Mouse (Mus musculus): ENCODE data around the gene Atp9a. TPM values are rescaled to one million over a fixed set of nuclear protein-coding genes. Genes with fewer than 3 reads are reported as not detected.

Gene Atp9a
- polyA plus RNA-seq, 1 experiment from 2014 or later: 85.0 TPM

DNA sequence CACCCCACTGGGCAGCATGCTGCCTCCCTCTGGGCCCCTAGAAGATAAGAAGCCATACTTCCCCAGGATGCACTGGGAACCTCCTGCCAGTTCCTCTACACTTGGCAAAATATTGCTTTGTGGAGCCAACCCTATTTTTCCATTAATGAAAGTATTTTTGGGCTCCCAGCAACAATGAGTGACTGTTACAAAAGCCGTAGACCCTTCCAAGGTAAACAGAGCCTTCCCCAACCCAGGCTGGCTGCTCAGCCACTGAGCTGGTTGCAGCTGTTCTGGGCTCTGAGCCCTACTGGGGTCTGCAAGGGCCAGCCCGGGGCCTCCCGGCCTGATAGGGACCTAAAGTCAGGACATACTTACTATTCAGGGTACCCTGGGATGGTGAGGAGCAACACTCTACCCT is 131.3 kb downstream of the Atp9a start:
- ATAC-seq: no peak; the same call in 1 of the 2 replicates
- Histone ChIP-seq H3K9ac (ENCODE audit: low read depth, low read length) (no peak overlapping the region), H3K27me3 (replicated peaks; ENCODE audit: control insufficient read depth, insufficient read depth, low read length) (no peaks in the 10 kb centered on the region; the same call in 1 of the 2 replicates), H3K4me1 (ENCODE audit: control insufficient read depth, insufficient read depth, low read depth, low read length) (peaks cover 7% of the 10 kb centered on the region; the same call in 1 of the 2 replicates), H3K27ac (ENCODE audit: low read depth, low read length) (no peak overlapping the region), H3K9me3 (ENCODE audit: control insufficient read depth, low read length) (no peaks in the 10 kb centered on the region), H3K4me3 (ENCODE audit: low read length) (no peak overlapping the region), H3K36me3 (ENCODE audit: control insufficient read depth, insufficient read depth, low read length) (no peaks in the 10 kb centered on the region), H3K4me2 (ENCODE audit: low read length) (no peak overlapping the region)
- WGBS: 79% methylated on average over 3 of the region's 3 CpGs

DNA sequence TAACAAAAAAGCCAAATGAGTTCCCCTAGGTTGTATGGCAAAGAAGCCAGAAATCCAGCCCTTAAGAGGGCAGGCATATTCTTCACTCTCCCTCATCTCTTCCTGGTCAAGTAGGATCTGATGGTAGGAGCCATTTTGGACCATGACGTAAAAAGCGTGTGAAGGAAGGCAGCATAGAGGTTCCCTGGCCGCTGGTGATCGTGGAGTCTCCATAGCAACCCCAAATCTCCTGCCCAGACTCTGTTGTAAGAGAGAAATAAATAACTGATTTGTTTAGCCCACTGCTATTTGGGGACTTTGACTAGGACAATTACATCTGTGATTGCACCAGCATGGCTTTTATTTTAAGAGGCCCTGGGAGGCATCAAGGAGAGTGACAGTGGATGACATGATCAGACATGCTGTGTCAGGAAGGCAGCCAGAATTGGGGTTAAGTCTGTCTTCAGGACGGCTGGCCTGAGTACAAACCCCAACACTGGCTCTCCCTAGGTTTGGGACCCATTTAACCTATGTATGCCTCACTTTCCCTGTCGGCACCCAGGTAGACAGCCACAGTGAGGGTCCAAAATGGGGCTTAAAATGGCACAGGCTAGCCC is 132.5 kb downstream of the Atp9a start:
- H3K9me3 ChIP-seq (ENCODE audit: control insufficient read depth, low read length): no peaks in the 10 kb centered on the region
- no peak overlapping the region for H3K4me2 ChIP-seq (ENCODE audit: low read length)
- no peaks in the 10 kb centered on the region; the same call in 1 of the 2 replicates for H3K27me3 ChIP-seq (replicated peaks; ENCODE audit: control insufficient read depth, insufficient read depth, low read length)
- 39% methylated on average over 6 of the region's 6 CpGs for WGBS
- no peak overlapping the region for H3K9ac ChIP-seq (ENCODE audit: low read depth, low read length)
- no peak overlapping the region for H3K4me3 ChIP-seq (ENCODE audit: low read length)
- peaks cover 4% of the 10 kb centered on the region for H3K4me1 ChIP-seq (ENCODE audit: control insufficient read depth, insufficient read depth, low read depth, low read length)
- no peaks in the 10 kb centered on the region for H3K36me3 ChIP-seq (ENCODE audit: control insufficient read depth, insufficient read depth, low read length)
- H3K27ac ChIP-seq (ENCODE audit: low read depth, low read length): no peak overlapping the region
- peak; percentile 57 for ATAC-seq

DNA sequence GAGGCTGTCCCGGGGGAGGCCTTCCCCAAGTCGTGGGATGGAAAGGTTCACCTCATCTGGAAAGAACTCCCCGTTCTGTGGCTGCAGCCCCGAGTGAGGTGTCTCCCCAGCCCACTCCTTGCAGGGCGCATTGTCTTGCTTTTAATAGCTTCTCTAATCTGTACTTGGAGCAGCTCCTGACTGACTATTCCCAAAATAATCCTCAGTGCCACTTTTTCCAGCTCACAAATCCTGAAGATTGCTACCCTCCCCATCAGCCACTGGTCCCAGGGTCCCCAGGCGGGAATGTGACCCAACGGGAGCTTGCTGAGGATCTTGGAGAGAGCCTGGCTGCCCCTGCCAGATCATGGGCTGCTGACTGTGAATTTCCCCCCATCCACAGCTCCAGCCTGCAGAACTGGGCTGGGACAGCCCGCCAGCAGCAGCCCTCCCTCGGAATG is 134.1 kb downstream of the Atp9a start:
- Histone ChIP-seq H3K27ac (ENCODE audit: low read depth, low read length) (no peak overlapping the region), H3K9me3 (ENCODE audit: control insufficient read depth, low read length) (no peaks in the 10 kb centered on the region), H3K4me3 (ENCODE audit: low read length) (no peak overlapping the region), H3K4me2 (ENCODE audit: low read length) (no peak overlapping the region), H3K4me1 (ENCODE audit: control insufficient read depth, insufficient read depth, low read depth, low read length) (peaks cover 6% of the 10 kb centered on the region), H3K36me3 (ENCODE audit: control insufficient read depth, insufficient read depth, low read length) (no peaks in the 10 kb centered on the region), H3K9ac (ENCODE audit: low read depth, low read length) (no peak overlapping the region; the same call in 1 of the 2 replicates), H3K27me3 (replicated peaks; ENCODE audit: control insufficient read depth, insufficient read depth, low read length) (no peaks in the 10 kb centered on the region; the same call in 1 of the 2 replicates)
- no peak for ATAC-seq
- 62% methylated on average over 9 of the region's 9 CpGs for WGBS

DNA sequence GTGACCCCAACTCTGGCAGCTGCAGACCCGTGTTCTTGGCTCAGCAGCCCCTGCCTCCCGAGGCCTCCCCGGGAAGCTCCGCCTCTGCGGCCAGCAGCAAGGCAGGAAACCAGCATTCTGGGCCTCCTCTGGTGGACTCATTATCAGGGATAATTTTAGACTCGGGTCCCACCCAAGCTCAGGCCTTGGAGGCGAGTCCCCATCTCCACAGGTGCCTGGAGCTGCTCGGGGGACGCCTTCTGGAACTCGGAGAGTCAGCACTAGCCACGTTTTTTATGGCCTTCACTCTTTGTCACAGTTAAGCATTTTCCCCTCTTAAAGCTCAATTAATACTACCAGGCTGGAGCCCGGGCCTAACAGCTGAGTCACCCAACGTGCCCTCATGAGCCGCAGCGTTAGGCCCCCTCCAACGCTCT is 137.5 kb downstream of the Atp9a start:
- no peak overlapping the region for H3K4me3 ChIP-seq (ENCODE audit: low read length)
- H3K9me3 ChIP-seq (ENCODE audit: control insufficient read depth, low read length): no peaks in the 10 kb centered on the region
- H3K27me3 ChIP-seq (replicated peaks; ENCODE audit: control insufficient read depth, insufficient read depth, low read length): peaks cover 4% of the 10 kb centered on the region; the same call in 1 of the 2 replicates
- 45% methylated on average over 16 of the region's 16 CpGs for WGBS
- no peak overlapping the region for H3K27ac ChIP-seq (ENCODE audit: low read depth, low read length)
- H3K4me2 ChIP-seq (ENCODE audit: low read length): no peak overlapping the region
- H3K9ac ChIP-seq (ENCODE audit: low read depth, low read length): no peak overlapping the region
- no peaks in the 10 kb centered on the region for H3K36me3 ChIP-seq (ENCODE audit: control insufficient read depth, insufficient read depth, low read length)
- no peak for ATAC-seq
- H3K4me1 ChIP-seq (ENCODE audit: control insufficient read depth, insufficient read depth, low read depth, low read length): peaks cover 28% of the 10 kb centered on the region

DNA sequence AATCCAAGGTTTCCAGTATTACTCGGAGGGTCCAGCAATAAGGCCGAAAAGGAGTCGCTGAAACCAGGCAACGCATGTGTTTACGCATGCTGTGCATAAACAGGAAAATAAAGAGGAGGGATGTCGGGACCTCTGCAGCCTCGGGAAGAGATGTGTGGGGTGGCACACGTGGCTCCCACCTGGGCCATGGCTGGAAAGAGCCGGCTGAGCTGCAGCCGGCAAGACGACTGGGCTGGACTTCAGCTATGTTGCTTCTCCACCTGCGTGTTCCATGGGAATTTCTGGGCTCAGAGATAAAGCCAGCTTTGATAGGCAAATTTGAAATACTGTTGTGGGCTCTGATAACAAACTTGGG is 139.8 kb downstream of the Atp9a start:
- no peak for ATAC-seq
- H3K27me3 ChIP-seq (replicated peaks; ENCODE audit: control insufficient read depth, insufficient read depth, low read length): peaks cover 4% of the 10 kb centered on the region; the same call in 1 of the 2 replicates
- H3K4me3 ChIP-seq (ENCODE audit: low read length): no peak overlapping the region
- 17% methylated on average over 12 of the region's 12 CpGs for WGBS
- H3K9me3 ChIP-seq (ENCODE audit: control insufficient read depth, low read length): no peaks in the 10 kb centered on the region
- no peaks in the 10 kb centered on the region for H3K36me3 ChIP-seq (ENCODE audit: control insufficient read depth, insufficient read depth, low read length)
- peak overlapping the region; percentile 7; the same call in 1 of the 2 replicates for H3K4me2 ChIP-seq (ENCODE audit: low read length)
- H3K4me1 ChIP-seq (ENCODE audit: control insufficient read depth, insufficient read depth, low read depth, low read length): peaks cover 25% of the 10 kb centered on the region
- H3K9ac ChIP-seq (ENCODE audit: low read depth, low read length): no peak overlapping the region
- no peak overlapping the region for H3K27ac ChIP-seq (ENCODE audit: low read depth, low read length)

DNA sequence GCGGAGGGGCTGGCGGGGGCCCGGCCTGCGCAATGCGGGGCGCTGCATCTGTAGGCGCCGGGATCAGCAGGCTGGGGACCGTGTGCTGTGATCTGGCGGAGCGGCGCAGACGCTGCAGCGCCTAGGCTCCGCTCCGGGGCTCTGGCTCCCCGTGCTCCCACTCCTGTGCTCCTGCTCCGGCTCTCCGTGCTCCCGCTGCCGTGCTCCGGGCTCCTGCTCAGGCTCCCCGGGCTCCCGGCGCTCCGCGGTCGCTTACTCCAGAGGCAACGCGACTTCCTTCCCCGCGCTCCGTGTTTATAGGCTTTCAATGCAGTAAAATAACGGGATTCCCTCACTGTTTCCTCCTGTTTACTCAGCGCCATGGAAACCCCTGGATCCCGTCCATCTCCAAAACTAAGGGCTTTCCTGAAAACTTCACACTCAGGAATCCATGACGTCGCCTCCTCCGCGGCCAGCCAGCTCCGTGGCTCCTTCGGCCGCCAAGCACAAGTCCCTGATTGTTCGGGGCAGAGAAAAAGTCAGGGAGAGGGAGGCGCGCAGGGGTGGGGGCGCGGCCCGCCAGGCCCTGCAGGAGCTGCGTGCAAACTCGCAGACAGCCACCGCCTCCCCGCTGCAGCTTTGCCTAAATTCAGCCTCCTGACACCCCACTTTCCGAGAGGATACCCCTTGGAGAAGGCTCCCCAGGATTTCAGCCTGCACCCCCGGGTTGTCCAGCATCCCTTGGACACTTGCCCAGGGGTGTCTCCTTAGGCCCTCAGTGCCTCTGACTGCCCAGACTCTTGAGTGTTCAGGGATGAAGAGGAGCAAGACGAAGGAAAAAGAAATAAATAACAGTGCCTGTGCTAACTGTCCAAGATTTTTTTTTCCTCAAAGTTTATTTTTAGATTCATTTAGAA is 140.5 kb downstream of the Atp9a start, which contains the start of gene Nfatc2:
Nfatc2 (minus strand) TSS at position 167 of the 896 bp plus-strand sequence.
- H3K4me2 ChIP-seq (ENCODE audit: low read length): peak within 1 kb of the TSS; percentile 56
- peaks cover 25% of the 10 kb centered on the region for H3K4me1 ChIP-seq (ENCODE audit: control insufficient read depth, insufficient read depth, low read depth, low read length)
- H3K36me3 ChIP-seq (ENCODE audit: control insufficient read depth, insufficient read depth, low read length): no peaks in the 10 kb centered on the region
- peaks cover 5% of the 10 kb centered on the region; the same call in 1 of the 2 replicates for H3K27me3 ChIP-seq (replicated peaks; ENCODE audit: control insufficient read depth, insufficient read depth, low read length)
- peak within 1 kb of the TSS; percentile 42 for H3K4me3 ChIP-seq (ENCODE audit: low read length)
- no peaks in the 10 kb centered on the region for H3K9me3 ChIP-seq (ENCODE audit: control insufficient read depth, low read length)
- peak within 1 kb of the TSS; percentile 56 for H3K9ac ChIP-seq (ENCODE audit: low read depth, low read length)
- whole genome bisulfite sequencing: under 1% methylated on average over 56 of the region's 56 CpGs
- peak; percentile 82 for ATAC-seq
- H3K27ac ChIP-seq (ENCODE audit: low read depth, low read length): peak within 1 kb of the TSS; percentile 50

DNA sequence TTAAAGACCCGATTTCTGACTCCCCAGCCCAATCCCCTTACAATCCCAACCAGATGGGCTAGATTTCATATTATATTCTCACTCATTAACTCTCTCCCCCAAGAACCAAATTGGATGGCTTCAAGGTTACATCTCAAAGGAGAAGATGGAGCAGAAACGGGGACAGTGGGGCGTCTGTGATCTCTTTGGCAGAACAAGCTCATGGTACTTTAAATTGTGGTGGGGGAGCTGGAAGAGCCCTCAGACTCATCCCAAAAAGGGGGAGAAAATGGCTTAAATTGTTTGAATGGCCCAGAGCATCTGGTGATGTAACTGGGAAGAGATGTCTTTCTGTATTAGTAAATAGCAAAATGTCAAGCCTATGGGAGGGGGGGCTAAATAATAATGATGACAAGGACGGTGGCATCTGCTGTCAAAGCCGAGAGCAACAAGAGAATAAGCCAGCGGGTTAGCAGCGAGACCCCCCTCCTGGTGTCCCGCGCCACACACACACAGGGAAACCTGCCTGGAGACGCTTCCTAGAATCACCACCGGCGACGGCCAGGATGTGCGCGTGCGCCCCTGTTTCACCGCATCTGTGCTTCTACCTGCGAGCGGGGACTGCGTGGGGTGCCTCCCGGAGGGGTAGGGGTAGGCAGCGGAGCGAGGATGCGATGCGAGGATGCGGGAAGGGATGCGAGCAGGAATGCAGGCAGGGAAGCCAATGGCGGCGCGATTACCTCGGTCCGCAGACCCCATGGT is 141.3 kb downstream of the Atp9a start:
- Histone ChIP-seq H3K4me2 (ENCODE audit: low read length) (peak overlapping the region; percentile 56), H3K27me3 (replicated peaks; ENCODE audit: control insufficient read depth, insufficient read depth, low read length) (peaks cover 6% of the 10 kb centered on the region; the same call in 1 of the 2 replicates), H3K9me3 (ENCODE audit: control insufficient read depth, low read length) (no peaks in the 10 kb centered on the region), H3K4me1 (ENCODE audit: control insufficient read depth, insufficient read depth, low read depth, low read length) (peaks cover 25% of the 10 kb centered on the region), H3K4me3 (ENCODE audit: low read length) (peak overlapping the region; percentile 42), H3K9ac (ENCODE audit: low read depth, low read length) (peak overlapping the region; percentile 56), H3K27ac (ENCODE audit: low read depth, low read length) (peak overlapping the region; percentile 50), H3K36me3 (ENCODE audit: control insufficient read depth, insufficient read depth, low read length) (no peaks in the 10 kb centered on the region)
- 1% methylated on average over 30 of the region's 32 CpGs for WGBS
- ATAC-seq: peak; percentile 79

DNA sequence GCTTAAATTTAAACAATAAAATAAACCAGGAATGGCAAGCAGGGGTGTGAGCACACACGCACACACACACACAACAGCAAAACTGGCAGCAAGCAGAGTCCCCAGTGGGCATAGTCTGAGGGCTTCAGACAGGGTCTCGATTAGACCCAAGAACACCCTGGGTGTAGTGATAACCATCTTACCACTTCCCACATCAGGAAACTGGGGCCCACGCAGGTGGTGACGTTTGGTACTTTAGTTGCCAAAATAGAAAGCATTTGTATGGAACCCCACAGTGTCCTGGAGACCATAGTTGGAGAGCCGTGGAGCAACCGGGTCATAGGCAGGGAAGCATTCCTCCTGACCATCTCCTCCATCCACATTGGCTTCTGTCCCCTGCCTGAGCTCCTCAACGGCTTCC is 146.5 kb downstream of the Atp9a start:
- no peak overlapping the region for H3K9ac ChIP-seq (ENCODE audit: low read depth, low read length)
- WGBS: 74% methylated on average over 7 of the region's 7 CpGs
- no peak overlapping the region for H3K4me2 ChIP-seq (ENCODE audit: low read length)
- H3K36me3 ChIP-seq (ENCODE audit: control insufficient read depth, insufficient read depth, low read length): no peaks in the 10 kb centered on the region
- no peak for ATAC-seq
- H3K9me3 ChIP-seq (ENCODE audit: control insufficient read depth, low read length): no peaks in the 10 kb centered on the region
- peaks cover 10% of the 10 kb centered on the region for H3K27me3 ChIP-seq (replicated peaks; ENCODE audit: control insufficient read depth, insufficient read depth, low read length)
- peaks cover 12% of the 10 kb centered on the region for H3K4me1 ChIP-seq (ENCODE audit: control insufficient read depth, insufficient read depth, low read depth, low read length)
- no peak overlapping the region for H3K27ac ChIP-seq (ENCODE audit: low read depth, low read length)
- no peak overlapping the region for H3K4me3 ChIP-seq (ENCODE audit: low read length)

Measured in hindbrain, embryonic 16.5 days (tissue).